Mouse (Mus musculus) heart, postnatal 0 days (tissue): ENCODE measurements around the gene Slc25a23. TPM values are rescaled to one million over a fixed set of nuclear protein-coding genes. Genes with fewer than 3 reads are reported as not detected.
A peak's percentile ranks its signal among the peaks of the same experiment; 100 is the strongest.

Experiments
- ATAC-seq: fragments of 200-750 bp; cut with Nextera tagmentation; 2 replicates; pipeline ENCODE4 v1.8.0; 2017; ENCODE audit warnings: low read depth, moderate number of reproducible peaks, moderate library complexity; ENCODE audit not compliant: insufficient read depth
- DNase-seq: peaks from one replicate; pipeline ENCODE4 v3.0.0-alpha.2; 2016; ENCODE audit warnings: low spot score
- H3K27ac ChIP-seq: fragments of 300-500 bp; sonication (generic); 2 replicates; pipeline ENCODE4 v1.5.1; 2014; ENCODE audit warnings: low read depth, mild to moderate bottlenecking
- H3K27me3 ChIP-seq: fragments of 300-500 bp; sonication (generic); 2 replicates; pipeline ENCODE4 v1.6.1; 2014; ENCODE audit warnings: low read length, mixed read lengths; ENCODE audit not compliant: control insufficient read depth, insufficient read depth
- H3K36me3 ChIP-seq: fragments of 300-500 bp; sonication (generic); replicated peaks from 2 replicates; pipeline ENCODE4 v1.6.1; 2014; ENCODE audit warnings: low read length, mixed read lengths; ENCODE audit not compliant: control insufficient read depth, insufficient read depth
- H3K4me1 ChIP-seq: fragments of 300-500 bp; sonication (generic); 2 replicates; pipeline ENCODE4 v1.6.1; 2014; ENCODE audit warnings: antibody characterized with exemption; ENCODE audit not compliant: control insufficient read depth, insufficient read depth
- H3K4me2 ChIP-seq: fragments of 300-500 bp; sonication (generic); 2 replicates; pipeline ENCODE4 v1.6.1; 2014; ENCODE audit warnings: low read depth, mild to moderate bottlenecking, low read length, moderate library complexity
- H3K4me3 ChIP-seq: fragments of 300-500 bp; sonication (generic); 2 replicates; pipeline ENCODE4 v1.5.1; 2014; ENCODE audit warnings: low read depth, low read length
- H3K9ac ChIP-seq: fragments of 300-500 bp; sonication (generic); replicated peaks from 2 replicates; pipeline ENCODE4 v1.6.1; 2014; ENCODE audit warnings: low read depth, low read length, mixed read lengths
- H3K9me3 ChIP-seq: fragments of 300-500 bp; sonication (generic); replicated peaks from 2 replicates; pipeline ENCODE4 v1.6.1; 2016; ENCODE audit warnings: low read length; ENCODE audit not compliant: control insufficient read depth
- CTCF ChIP-seq: IDR thresholded peaks from 2 replicates; pipeline ENCODE4 v1.5.1; 2016; ENCODE audit warnings: antibody characterized with exemption, control low read depth, low read depth
- EP300 ChIP-seq: IDR thresholded peaks from 2 replicates; pipeline ENCODE4 v1.6.1; 2016; ENCODE audit warnings: antibody characterized with exemption, low read depth
- WGBS: fragments of 180-500 bp; shearing (Covaris S2); extraction: QIAGEN DNeasy Blood & Tissue Kit; methylation state at CpG from one replicate; pipeline ENCODE4 v1.1.7; 2014; 5-methylcytosine and 5-hydroxymethylcytosine counted together
- polyA plus RNA-seq: library from polyadenylated mRNA; unstranded; fragments of >200 nt; fragmentation: Nextera tagmentation; extraction: Ambion mirVana; gene quantifications from 2 replicates; pipeline ENCODE4 v1.2.1, GENCODE M21; 2015
- total RNA-seq: library from RNA; depleted of rRNA; stranded (reverse); fragments of >200 nt; gene quantifications from 2 replicates; pipeline ENCODE4 v1.2.3, GENCODE M21; 2014; ENCODE audit warnings: low replicate concordance

Gene Slc25a23
- total and polyA plus RNA-seq, 2 experiments from 2014 or later, result 13.3 to 47.5 TPM

- no peak for TF ChIP-seq EP300
- no peak for TF ChIP-seq CTCF
- 0 out of 2 replicates have a peak, but pooled peaks cover 13% of the 10 kb centered on the region for H3K36me3 ChIP-seq
- H3K27me3 ChIP-seq, result no peaks in the 10 kb centered on the region
- DNase-seq, result no peak
- no peaks in the 10 kb centered on the region for H3K9me3 ChIP-seq
- no peaks in the 10 kb centered on the region; the same call in 1 of the 2 replicates for H3K4me1 ChIP-seq
- no peak within 1 kb of the TSS for H3K27ac ChIP-seq
- no peak within 1 kb of the TSS for H3K4me3 ChIP-seq
- WGBS, result 69% methylated on average over 8 of the region's 8 CpGs
- ATAC-seq, result no peak
- H3K4me2 ChIP-seq, result no peak within 1 kb of the TSS
- H3K9ac ChIP-seq, result no peak within 1 kb of the TSS
Measured at GRCm38 (mm10) chr17:57041554-57041953, 18.1 kb downstream of the Slc25a23 start, which contains the start of gene Slc25a41. Slc25a41 (minus strand) TSS chr17:57041654.

DNA sequence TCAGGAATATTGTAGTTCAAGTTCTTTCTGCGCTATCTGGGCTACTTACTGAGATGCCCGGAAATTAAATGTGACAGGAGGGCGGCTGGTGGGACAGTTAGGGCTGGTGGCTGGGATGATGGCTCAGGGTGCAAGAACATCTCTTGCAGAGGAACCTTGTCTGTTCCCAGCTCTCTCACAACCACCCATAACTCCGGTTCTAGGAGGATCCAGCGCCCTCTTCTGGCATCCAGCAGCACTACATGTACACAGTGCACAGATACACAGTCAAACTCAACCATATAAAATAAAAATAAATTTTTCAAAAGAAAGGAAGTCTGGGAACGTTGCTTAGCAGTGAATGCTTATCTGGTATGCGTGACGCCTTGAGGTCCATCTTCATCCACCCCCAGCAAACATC is 20.7 kb downstream of the Slc25a23 start:
- Histone ChIP-seq H3K4me1 (no peaks in the 10 kb centered on the region; the same call in 1 of the 2 replicates), H3K4me2 (no peak overlapping the region), H3K27ac (no peak overlapping the region), H3K4me3 (no peak overlapping the region), H3K9me3 (no peaks in the 10 kb centered on the region), H3K36me3 (no peaks in the 10 kb centered on the region), H3K27me3 (no peaks in the 10 kb centered on the region), H3K9ac (no peak overlapping the region)
- ATAC-seq, result no peak
- DNase-seq, result no peak
- no peak for TF ChIP-seq EP300
- TF ChIP-seq CTCF, result no peak
- 37% methylated on average over 8 of the region's 8 CpGs for WGBS

GRCm38 (mm10) chr17:57032854-57033253 is 26.8 kb downstream of the Slc25a23 start:
- 93% methylated on average over 4 of the region's 4 CpGs for WGBS
- TF ChIP-seq CTCF (no peak), EP300 (no peak)
- no peak overlapping the region for H3K4me3 ChIP-seq
- peak overlapping the region; percentile 62; the same call in 1 of the 2 replicates for H3K4me2 ChIP-seq
- H3K4me1 ChIP-seq, result peaks cover 19% of the 10 kb centered on the region
- no peak overlapping the region for H3K9ac ChIP-seq
- no peak overlapping the region for H3K27ac ChIP-seq
- peaks cover 10% of the 10 kb centered on the region for H3K36me3 ChIP-seq
- no peaks in the 10 kb centered on the region for H3K27me3 ChIP-seq
- ATAC-seq, result no peak
- no peak for DNase-seq
- H3K9me3 ChIP-seq, result no peaks in the 10 kb centered on the region

DNA sequence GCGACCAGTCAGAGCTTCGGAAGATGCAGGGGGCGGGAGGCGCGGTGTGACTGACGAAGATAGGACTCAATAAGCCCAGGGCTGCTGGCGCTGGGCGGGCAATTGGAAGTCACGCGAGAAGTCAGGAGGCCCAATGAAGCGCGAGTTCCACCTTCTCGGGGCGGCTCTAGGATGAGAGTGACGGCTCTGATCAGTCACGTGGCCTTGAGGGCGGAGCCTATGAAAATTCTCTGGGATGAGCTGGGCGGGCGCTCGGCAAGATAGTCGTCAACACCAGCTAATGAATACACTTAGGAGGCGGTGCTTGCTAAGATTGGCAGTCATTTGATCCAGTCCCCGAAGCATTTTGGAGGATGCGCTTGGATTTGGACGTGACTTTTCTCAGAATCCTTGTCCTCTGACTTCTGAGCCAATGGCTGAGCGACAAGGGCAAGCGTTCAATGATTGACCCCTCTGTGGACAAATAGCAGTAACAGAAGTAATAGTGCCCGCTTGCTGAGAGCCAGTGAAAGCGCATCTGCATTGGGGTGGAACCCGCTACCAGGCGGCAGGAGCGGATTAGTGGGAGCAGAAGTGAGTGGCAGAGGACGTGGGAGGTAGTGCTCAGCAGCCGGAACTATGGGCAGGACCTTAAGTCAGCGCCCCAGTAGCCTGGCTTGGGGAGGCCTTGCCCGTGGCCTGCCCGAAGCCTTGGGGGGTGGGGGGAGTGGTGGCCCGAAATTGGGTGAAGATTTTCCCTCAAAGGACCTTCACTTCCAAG is 27.8 kb downstream of the Slc25a23 start:
- peaks cover 19% of the 10 kb centered on the region for H3K4me1 ChIP-seq
- peak overlapping the region; percentile 40; the same call in 1 of the 2 replicates for H3K9ac ChIP-seq
- DNase-seq (peak; percentile 100), ATAC-seq (peak; percentile 95)
- H3K4me2 ChIP-seq, result peak overlapping the region; percentile 62
- no peaks in the 10 kb centered on the region for H3K27me3 ChIP-seq
- no peaks in the 10 kb centered on the region for H3K9me3 ChIP-seq
- peak overlapping the region; percentile 36 for H3K4me3 ChIP-seq
- H3K27ac ChIP-seq, result peak overlapping the region; percentile 89
- under 1% methylated on average over 38 of the region's 38 CpGs for WGBS
- peaks cover 19% of the 10 kb centered on the region for H3K36me3 ChIP-seq
- TF ChIP-seq CTCF (no peak), EP300 (no peak)

DNA sequence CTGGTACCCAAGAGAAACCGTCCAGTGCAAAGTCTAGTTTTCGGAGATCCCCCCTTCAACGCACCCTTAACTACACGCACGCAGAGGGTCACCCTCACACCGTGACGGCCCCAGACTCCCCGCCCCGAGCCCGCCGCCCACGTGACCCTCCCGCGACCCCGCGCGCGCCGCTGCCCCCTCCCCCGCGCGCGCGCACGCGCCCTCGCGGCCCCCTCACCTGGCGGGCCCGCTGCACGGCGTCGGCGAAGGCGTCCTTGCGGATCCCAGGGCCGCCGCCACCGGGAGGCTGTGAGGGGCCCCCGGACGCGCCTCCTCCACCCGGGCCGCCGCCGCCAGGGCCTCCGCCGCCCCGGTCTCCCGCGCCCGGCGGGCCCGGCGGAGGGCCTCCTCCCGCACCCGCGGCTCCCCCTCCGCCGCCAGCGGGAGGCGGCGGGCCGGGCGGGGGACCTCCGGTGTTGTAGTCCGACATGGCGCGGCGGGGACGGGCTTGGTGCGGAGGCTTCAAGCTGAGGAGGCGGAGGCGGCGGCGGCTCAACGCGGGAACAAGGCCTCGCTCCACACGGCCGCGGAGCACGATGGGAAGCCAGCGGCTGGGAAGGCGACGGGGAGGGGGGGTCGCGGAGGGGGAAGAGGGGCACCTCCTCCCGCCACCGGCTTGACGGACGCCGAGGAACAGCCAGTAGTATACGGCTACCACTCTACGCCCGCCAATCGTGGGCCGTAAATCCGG is 28.6 kb downstream of the Slc25a23 start, which contains the start of gene Khsrp:
Gene Khsrp (minus strand): TSS at position 592 of the 730 bp plus-strand sequence.
- peak within 1 kb of the TSS; percentile 94 for H3K4me2 ChIP-seq
- no peaks in the 10 kb centered on the region for H3K27me3 ChIP-seq
- DNase-seq (peak; percentile 12), ATAC-seq (no peak)
- H3K4me3 ChIP-seq, result peak within 1 kb of the TSS; percentile 86
- under 1% methylated on average over 68 of the region's 99 CpGs for WGBS
- peak within 1 kb of the TSS; percentile 94 for H3K27ac ChIP-seq
- peaks cover 19% of the 10 kb centered on the region for H3K4me1 ChIP-seq
- H3K9ac ChIP-seq, result peak within 1 kb of the TSS; percentile 100
- peaks cover 26% of the 10 kb centered on the region for H3K36me3 ChIP-seq
- TF ChIP-seq CTCF (no peak), EP300 (no peak)
- no peaks in the 10 kb centered on the region for H3K9me3 ChIP-seq
